Mouse (Mus musculus) testis, adult 2 months (tissue): Measurements from ENCODE around the gene Optc.

Experiments
- CTCF ChIP-seq: fragments of 200-500 bp; IDR thresholded peaks from 2 replicates; pipeline ENCODE4 v1.5.1; 2012; ENCODE audit warnings: low read depth, mild to moderate bottlenecking, inconsistent platforms, low read length, moderate library complexity; ENCODE audit not compliant: control insufficient read depth, insufficient read depth, insufficient replicate concordance
- POLR2A ChIP-seq: fragments of 200-500 bp; IDR thresholded peaks from 2 replicates; pipeline ENCODE4 v1.6.1; 2012; ENCODE audit warnings: low read depth, mild to moderate bottlenecking, inconsistent platforms, low read length, moderate library complexity; ENCODE audit not compliant: control insufficient read depth

GRCm38 (mm10) chr1:133897293-133897692, 10.5 kb downstream of the Optc start:
- no peak for TF ChIP-seq CTCF
- TF ChIP-seq POLR2A = no peak
